Mouse (Mus musculus): ENCODE results near the gene Ube2h.
"Not testable (repeated sequence)": the region's sequence is repeated elsewhere in the genome, so short reads cannot be mapped to it uniquely, and the experiment has no call there.

The Ube2h gene

DNA sequence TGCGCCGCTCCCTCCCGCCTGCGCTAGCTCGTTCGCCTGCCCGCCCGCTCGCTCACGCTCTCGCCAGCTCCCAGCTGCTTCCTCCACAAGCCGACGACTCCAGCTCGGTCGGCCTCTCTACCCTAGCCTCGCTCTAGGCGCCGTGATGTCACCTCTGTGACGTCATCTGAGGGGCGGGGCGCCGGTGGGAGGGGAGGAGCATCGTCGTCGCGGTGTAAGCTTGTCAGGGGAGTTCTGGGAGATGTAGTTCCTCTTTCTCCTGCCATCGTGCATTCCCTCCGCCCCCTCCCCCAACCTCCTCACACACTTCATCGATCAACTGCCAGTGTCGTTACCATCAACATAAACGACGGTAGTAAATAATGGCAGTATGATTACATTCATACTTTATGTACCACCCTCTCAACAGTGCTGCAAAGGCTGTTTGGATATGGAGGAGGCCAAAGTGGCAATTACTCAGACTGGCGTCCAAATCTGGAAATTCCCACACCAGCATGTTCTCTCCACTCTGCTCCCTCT lies at the start of gene Ube2h:
TSS of gene Ube2h (minus strand) at position 141 of the 519 bp plus-strand sequence.
- DNase-seq, result peak; percentile 100

DNA sequence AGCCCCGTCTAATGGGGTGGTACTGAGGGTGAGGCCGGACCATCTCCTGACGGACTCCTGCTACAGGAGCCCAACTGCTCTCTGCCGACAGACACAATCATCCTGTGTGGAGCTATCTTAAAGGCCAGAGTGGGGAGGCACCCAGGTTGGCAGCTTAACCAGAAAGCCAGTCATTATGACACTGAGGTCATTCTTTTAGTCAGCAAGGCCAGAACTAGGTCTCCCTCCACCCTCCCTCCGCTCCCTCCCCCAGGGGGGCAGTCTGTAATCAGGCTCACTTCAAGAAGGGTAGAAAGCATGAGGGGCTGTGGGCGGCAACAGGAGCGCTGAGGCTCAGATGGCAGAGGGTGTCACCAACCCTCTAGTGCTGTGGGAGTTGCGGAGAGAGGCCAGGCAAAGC lies 49.3 kb upstream of the Ube2h start:
- DNase-seq, result no peak

DNA sequence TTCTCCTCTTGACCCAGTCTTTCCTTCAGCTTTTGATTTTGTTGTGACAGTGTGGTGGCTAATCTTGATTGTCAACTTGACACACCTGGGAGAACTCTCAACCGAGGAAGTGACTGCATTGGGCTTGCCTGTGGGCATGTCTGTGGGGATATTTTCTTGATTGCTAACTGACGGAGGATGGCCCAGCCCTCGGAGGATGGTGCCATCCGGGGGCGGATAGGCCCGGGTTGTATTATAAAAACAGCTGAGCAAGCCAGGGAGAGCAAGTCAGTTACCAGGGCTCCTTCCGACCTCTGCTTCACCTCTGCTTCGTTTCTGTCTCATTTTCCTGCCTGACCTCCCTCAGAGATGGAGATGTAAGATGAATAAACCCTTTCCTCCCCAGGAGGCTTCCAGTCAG lies 48.4 kb upstream of the Ube2h start:
- DNase-seq, result no peak

DNA sequence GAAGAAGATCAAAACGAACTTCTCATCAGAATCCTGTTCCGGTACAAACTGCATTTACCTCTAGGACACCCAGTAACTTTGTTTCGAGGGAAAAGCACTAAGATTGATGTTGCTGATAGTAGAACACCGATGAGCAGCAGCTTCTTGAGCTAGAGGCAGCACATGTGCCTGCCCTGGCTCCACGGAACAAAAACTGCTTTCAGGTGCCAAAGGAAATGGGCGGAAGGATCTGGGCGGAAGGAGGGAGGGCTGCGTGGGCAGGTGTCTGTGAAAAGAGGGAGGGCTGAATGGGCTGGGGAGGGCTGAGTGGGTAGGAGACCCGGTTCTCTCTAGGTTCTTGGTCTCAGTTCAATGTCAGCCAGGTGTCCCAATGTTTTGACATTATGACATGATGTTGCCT lies 47.0 kb upstream of the Ube2h start:
- no peak for DNase-seq

DNA sequence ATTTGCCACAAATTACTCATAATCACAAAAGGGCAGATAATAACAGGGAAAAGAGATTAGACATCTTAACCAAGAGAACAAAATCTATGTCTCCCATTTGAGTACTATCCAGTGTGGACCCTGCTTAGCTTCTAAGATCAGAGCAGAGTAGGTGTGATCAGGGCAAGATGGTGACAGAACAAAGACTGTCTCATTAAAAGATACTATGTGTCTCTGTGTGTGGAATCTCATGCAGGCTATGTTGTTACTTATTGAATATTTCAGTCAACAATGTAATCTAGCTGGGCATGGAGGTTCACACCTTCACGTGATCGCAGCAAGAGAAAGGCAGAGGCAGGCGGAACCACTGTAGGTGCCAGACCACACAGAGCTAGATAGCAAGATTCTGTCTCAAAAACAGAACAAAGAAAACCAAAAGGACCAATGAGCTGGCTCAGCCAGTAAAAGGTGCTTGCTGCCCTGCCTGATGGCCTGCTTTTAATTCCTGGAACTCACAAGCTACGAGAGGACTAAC lies 43.0 kb upstream of the Ube2h start:
- DNase-seq, result no peak

DNA sequence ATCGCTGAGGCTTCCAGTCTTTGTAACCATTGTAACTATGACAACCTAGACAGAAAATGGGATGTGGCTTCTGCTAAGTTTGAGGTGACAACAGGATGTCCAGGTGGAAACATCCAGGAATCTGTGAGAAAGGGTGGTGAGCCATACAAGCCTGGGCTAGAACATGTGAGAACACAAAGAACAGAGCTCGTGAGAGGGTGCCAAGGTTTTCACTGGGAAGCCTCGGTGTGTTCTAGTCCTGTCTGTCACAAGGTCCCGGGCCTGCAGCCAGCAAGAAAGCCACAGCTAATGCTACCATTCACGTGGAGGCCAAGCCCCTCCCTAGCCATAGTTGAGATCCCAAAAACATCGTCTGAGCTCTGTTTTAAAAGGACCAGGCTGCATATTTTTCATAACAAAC lies 42.4 kb upstream of the Ube2h start:
- no peak for DNase-seq

DNA sequence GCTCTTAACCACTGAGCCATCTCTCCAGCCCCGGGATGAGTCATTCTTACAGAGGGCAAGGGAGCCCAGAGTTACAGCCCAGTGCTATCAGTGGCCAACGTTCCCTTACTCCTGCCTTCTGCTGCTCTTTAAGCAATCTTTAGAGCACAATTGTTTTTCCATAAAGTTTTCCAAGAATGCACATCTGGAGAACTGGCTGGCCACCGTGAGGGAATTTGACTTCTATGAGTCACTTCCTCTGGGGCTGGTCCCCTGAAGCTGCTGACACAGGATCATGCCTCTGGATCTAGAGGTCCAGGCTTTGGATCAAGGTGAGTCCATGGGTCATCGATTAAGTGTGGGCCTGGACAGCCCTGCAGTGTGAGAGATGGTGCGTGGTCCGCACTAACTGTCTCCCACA lies 39.7 kb upstream of the Ube2h start:
- no peak for DNase-seq

DNA sequence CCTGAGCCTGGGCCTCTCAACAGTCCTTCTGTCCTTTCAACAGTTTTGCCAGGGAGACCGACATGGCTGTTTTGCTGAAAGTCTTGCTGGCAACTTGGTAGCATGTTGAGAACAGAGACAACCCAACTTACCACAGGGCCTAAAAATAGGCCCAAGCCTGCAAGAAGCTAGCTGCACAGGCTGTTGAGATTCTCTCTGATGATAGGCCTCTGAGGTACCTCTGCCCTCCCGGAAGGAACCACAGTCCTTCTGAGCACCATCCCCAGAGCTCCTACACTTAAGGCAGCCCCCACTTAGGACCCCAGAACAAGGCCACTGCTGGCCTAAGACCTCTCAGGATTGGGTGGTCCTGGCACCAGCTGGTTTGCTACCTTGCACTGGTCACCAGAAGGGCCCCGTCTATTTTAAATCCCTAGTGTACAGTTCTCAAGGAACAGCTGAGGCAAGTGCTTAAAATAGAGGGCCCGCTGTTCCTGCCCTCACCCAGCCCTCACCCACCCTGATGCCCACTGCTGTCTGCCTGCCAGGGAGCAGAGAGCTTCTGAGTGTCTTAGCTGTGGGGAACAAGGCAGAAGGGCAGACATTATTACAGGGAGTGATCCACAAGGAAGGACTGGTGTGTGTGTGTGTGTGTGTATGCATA lies 36.0 kb upstream of the Ube2h start:
- DNase-seq, result no peak

DNA sequence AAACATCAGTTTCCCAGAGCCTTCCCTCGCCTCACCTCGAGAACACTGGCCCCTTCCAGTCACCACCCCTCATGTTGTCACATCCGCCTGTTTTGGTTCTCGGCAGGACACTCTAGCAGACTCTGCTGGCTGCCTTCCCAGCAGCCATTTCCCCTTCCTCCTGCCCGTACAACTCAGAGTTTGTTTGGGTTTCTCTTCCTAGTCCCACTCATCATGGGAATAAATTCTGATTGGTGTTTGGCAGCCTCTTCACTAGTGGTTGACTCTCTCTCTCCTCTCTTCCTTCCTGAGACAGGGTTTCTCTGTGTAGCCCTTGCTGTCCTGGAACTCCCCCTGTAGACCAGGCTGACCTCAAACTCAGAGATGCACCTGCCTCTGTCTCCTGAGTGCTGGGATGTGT lies 32.6 kb upstream of the Ube2h start:
- no peak for DNase-seq

DNA sequence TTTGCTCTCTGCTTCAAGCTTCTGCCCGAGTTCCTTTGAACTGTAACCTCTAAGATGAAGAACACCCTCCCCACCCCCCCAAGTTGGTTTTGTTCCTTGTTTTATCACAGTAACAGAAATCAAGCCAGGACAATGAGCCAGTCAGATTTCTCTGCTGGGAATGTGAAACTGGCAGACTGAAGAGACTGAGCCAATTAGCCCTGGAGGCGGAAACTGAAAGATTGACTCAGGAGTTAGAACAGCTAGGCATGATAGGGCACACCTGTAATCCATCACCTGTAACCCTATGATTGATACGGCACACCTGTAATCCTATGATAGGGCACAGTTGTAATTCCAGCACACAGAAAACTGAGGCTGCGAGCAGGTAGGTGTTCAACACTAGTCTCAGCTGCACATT lies 27.9 kb upstream of the Ube2h start:
- no peak for DNase-seq

DNA sequence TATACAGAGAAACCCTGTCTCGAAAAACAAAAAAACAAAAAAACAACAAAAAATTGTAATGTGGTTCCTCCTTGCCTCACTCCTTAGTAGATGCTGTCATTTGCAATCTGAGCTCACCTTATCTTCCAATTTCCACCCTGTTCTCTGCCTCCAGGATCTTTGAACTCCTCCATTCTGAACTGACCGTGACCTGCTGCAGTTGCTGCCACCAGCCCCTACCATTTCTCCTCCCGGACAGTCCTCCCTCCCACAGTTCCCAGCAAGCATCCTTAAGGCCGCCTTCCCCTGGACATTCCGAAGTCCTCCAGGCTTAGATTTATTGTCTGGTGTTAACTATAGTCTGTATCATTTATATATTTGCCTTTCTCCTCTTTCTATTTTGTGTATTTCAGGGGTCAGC lies 26.4 kb upstream of the Ube2h start:
- DNase-seq, result no peak

DNA sequence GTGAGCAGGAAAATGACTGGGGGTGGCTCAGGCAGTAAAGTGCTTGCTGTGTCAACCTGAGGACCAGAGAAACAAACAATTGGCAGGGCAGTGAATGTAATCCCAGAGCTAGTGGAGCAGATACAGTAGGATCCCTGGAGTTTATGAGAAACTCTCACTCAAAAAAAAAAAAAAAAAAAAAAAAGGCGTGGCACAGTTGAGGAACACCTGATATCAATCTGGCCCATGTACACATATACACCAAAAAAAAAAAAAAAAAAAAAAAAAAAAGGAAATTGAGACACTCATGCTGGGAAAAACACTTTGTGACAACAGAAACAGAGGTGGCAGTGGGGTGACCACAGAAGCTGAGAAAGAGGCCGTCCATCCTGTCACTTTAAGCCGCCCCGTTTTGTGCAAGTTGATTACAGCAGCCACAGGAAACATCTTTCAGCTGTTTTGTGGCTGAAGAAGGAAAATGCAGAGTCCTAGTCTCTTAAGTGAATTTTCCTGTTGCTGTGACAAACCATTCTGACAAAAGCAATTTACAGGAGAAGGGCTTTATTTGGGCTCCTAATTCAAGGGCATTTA lies 21.7 kb upstream of the Ube2h start:
- DNase-seq, result no peak

DNA sequence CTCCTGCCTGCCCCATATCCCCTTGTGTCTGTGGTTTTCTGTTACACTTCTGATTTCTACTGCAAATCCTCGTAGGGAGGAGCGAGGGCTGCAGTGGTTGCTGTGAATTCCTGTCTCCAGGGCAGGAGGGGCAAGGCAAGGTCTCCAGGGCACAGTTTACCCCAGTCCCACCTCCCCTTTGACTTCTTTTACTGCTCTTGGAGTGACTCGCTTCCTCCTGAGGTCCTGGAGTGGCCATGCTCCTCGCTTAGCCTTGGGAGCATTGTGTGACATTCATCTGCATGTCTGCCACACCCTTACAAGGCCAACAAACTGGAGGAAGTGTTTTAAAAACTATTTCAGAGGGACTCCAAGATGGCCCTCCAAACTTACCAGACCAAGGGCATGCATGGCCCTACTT lies 16.7 kb upstream of the Ube2h start:
- no peak for DNase-seq

DNA sequence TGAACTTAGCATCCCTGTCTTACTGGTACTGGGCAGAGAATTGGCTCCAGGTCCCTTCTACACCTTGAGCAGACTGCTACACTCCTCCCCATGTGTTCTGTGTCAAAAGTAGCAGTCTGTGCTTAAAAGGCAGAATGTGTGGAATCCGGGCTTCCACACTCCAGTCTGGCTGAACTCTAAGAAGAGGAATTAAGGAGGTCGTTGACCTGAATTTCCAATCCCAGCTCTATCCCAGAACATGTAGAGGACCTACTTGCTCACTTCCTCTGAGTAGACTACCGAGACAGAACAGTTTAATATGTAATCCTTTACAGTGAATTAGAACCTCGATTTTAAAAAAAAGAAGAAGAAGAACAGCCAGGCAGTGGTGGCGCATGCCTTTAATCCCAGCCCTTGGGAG lies 14.9 kb upstream of the Ube2h start:
- DNase-seq, result no peak

DNA sequence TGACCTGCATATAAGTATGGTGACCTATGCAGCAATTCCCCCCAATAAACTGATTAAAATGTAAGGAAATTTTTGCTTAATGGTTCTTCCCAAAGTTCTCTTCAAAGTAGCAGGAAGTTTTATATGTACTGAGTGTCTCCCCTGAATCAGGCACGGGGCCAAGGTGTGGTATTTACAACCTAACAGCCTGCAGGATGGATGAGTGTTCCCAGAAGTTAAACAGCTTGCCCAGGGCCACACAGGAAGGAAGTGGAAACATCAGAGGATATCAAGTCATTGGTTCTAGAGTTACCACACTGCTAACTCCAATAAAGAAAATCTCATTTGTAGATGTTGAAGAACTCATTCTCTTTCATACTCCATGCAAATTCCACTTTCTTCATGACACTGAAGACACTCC lies 7.7 kb upstream of the Ube2h start:
- DNase-seq, result no peak

DNA sequence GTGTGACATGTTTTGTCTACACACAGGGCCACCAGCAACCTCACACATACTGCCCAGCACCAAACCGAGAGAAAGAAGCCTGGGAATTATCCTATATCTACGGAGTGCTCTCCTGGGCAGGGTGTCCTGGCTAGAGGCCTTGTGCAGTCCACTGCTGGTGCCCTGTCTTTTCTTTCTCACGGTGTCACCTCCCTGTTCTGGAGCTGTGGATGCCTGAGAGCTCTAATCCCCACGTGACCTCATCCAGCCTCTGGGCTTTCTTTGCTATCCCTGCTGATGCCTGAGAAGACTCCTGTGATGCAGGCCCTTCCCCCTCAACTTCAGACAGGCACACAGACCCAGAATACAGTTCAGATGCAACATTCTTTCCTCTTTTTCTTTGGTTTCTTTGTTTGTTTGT lies 4.4 kb upstream of the Ube2h start:
- DNase-seq, result no peak

DNA sequence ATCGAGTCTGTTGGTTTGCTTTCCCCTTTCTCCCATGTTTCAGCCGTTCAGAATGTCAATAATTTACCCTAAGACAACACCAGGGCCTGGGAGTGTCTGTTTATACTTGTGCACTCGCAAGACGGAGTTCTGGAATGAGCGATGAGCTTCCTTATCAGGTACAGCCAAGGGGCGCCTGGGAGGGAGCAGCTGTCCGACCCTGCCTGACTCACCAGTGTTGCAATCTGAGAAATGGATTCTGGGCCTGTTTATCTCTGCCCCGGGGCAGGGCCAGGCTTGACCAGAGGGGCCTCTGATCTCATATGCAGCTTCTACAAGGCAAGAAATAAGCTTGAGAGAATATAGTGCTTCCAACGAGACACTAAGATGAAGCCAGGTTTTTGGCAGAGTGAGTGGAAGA lies 3.4 kb upstream of the Ube2h start:
- peak; percentile 4 for DNase-seq

DNA sequence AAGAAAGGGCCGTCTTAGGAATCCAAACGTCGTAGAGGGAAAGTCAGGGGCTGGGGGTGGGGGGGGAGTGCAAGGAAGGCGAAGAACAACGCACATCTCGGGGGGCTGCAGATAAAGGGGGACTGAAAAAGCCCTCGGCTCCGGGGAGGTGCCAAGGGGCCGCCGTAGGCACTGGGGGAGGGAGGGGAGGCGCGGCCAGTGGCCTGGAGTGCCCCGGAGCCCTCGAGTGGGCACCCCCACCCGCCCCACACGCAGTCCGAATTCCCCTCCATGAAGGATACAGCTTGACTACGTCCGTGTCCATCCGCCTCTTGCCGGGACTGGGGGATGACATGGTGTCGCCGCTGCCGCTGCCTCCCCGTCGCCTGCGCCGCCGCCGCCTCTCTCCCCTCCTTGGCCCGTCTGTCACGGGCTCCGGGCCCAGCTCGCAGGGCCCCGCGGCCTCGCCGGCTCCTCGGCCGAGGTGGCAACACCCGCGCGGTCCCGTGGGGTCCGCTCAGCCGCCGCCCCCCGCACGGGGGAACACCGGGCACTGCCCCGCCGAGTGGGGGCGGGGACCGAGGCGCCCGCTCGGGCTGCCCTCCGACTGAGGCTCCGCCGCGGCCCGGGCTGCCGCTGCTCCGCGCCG lies 454 bp downstream of the Ube2h start:
- not testable (repeated sequence) for DNase-seq

DNA sequence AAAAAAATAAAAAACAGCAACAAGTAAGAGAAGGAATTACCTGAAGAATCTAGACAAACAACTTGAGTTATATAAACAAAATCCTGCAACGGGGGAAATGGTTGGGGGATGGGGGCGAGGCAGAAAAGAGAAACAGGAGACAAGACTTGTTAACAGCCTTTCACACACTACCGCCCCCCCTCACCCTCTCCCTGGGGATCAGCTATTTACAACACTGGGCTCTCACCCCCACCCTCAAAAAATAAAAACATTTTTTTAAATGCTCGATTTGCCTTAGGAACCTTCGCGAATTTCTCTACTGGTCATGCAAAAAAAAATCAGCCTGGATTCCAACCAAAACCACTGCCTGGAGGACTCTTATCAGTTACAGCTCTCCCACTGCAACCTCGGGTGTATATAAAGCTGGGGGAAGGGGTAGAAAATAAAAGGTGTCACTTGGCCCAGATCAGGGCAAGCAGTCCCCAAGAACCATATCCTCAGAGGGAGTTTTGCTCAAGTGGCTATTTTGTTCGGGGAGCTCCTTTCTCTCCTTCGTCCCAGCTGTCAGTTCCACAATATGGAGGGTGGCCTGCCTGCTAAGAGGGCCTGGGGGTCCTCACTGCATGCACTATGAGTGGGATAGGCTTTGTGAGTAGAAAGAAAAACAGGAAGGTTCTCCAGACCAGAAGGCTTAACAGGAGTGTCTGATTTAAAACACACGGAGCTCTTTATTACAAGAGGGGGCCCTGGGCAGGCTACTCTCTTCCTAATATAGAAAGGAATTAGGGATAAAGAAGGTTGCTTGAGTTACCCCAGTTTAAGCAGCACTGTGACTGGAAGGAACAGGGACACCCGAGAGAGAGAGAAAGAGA lies 1.3 kb downstream of the Ube2h start:
- peak; percentile 56 for DNase-seq

DNA sequence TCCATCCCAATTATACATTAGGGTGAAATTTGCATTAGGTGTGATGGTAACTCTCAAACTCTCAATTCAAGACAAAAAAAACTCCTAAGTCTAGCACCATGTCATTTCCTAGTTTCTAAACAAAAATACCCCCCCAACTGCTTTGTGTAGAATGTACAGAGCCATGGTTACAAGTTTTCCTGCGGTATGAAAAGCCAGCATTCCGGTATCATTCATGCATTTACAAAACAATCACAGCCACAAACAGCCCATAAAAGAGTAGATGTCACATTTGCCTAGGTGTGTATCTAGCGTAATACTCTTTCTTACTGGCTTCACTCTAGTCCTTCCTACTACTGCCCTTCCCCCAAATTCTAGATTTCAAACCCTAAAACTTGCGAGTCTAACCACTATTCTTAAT lies 2.2 kb downstream of the Ube2h start:
- DNase-seq, result peak; percentile 37

DNA sequence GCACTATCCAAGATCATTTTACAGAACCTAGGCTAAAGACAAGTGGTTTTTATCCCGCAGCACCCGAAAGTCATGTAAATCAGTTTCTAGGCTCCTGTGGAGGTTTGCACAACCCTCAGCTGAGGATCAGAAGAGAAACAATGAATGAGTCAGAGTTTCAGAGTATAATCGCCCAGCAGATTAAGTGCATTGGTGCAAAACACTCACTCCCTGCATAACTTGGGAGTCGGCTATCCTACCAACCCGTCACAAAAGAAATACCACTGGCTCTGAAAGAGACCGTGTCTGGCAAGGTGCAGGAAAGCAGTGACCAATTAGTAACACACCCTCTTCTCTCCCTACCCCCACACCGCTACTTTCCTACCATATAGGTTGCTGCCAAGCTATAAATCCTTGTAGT lies 3.4 kb downstream of the Ube2h start:
- no peak for DNase-seq

DNA sequence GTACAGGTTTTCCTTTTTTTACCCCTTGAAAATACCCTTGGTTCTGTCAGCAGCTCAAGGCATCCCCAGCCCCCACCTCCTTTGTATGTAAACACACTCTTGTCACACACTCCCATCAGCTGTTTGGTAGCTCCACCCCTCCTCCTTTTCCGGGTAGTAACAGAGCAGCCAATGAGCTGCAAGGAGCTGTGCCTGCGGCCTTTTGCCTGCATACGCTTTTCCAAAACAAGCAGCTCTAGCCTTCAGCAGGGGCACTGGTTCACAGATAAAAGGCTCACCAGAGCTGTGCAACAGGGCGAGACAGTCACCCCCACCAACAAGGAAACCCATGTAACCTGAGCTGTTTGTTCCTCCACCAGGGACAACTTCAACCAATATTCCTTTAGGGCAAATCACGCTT lies 4.0 kb downstream of the Ube2h start:
- DNase-seq, result peak; percentile 84

DNA sequence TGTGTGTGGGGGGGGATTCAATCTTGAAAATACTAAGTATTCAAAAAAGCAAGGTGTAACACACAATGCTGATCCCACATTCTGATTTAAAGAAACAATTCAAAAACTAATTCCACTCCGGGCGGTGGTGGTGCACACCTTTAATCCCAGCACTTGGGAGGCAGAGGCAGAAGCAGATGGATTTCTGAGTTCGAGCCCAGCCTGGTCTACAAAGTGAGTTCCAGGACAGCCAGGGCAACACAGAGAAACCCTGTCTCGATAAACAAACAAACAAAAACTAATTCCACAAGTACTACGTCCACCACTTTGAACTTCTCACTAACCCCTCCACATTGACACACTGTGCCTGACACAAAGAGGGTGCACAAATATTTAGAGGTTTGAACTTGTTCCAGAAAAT lies 4.7 kb downstream of the Ube2h start:
- DNase-seq, result peak; percentile 45
